Mouse (Mus musculus) C2C12 (cell line): ENCODE measurements around the gene Mpi.

Experiments
- CEBPB ChIP-seq: IDR thresholded peaks from one replicate; pipeline ENCODE4 v1.6.1; 2011; ENCODE audit warnings: low read depth, mild to moderate bottlenecking, control low read depth, moderate library complexity
- CTCF ChIP-seq: IDR thresholded peaks from one replicate; pipeline ENCODE4 v1.5.1; 2011; ENCODE audit not compliant: control insufficient read depth, insufficient read depth, insufficient read length
- MAX ChIP-seq: IDR thresholded peaks from one replicate; pipeline ENCODE4 v1.6.1; 2011; ENCODE audit warnings: mild to moderate bottlenecking, control low read depth
- MYOG ChIP-seq: IDR thresholded peaks from one replicate; pipeline ENCODE4 v1.6.1; 2011; ENCODE audit not compliant: control insufficient read depth, insufficient read length; ENCODE audit errors: extremely low read depth

DNA sequence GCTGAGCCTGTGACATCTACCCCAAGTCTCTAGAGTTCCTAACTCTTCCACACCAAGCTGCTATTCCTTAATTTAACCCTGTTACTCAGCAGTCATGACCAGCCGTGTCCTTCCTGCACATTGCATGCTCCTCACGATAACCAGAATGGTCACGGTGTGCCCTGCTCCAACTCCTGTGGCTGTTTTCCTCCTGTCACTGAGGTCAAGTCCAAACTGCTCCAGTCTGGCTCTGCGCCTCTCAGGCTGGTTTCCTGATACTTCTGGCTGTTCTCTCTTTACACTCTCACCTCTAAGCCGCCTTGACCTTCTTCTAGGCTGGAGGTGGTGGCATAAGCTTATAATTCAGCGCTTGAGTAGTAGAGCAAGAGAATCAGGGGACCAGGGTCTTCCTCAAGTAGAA is 15.9 kb upstream of the Mpi start:
- TF ChIP-seq CTCF, result no peak
- TF ChIP-seq MYOG, result no peak
- no peak for TF ChIP-seq CEBPB
- TF ChIP-seq MAX, result no peak
